In genomic region chr19:35164727-35165126, GRCm38 (mm10) we compare ENCODE assay signal across 28 mouse cellular contexts.
DNase-seq lines count a peak whose midpoint lies in the region; ATAC-seq and TF ChIP-seq lines count a peak whose summit lies in the region.
"Had no signal": no experiment of that assay in that cellular context is flagged by ENCODE, and none has a peak within 500 bp of the region (broad histone marks: within the 10 kb centered on the region; RNA-seq: fewer than 3 reads in every experiment).

No protein-coding gene starts in this region.

- H3K9me3 ChIP-seq in MEL (replicated peaks; ENCODE audit: insufficient read depth, low read length) = no peaks in the 10 kb centered on the region
- no peaks in the 10 kb centered on the region for H3K9me3 ChIP-seq in liver, embryonic 14.5 days (ENCODE audit: control insufficient read depth, low read length)
- H3K9me3 ChIP-seq in limb, embryonic 10.5 days (replicated peaks) = no peaks in the 10 kb centered on the region
- H3K9me3 ChIP-seq: forebrain, embryonic 10.5 days; heart, embryonic 12.5 days; heart, embryonic 15.5 days; hindbrain, embryonic 10.5 days; hindbrain, embryonic 13.5 days had no signal

- peak; percentile 77 for DNase-seq in MEL (ENCODE audit: low read depth, low spot score)
- DNase-seq in c-Kit-positive CD71-positive TER-119-negative erythroid progenitor cells, embryonic 14.5 days (ENCODE audit: low read depth) = peak; percentile 35
- peak in 1 of 3 experiments; percentile 13 for DNase-seq in liver, embryonic 14.5 days (ENCODE audit: low read depth in 3 of 3, low spot score in 3 of 3)
- no peak for DNase-seq in left cerebral cortex, adult 9 months (ENCODE audit: low spot score in 2 of 2)
- DNase-seq in limb, embryonic 10.5 days (ENCODE audit: low spot score) = no peak
- DNase-seq in layer of hippocampus, postnatal 14 days (ENCODE audit: low spot score in 2 of 2) = no peak
- DNase-seq: adrenal gland, adult 2 months; adrenal gland, postnatal 14 days; cerebellum, adult 11-12 months; cerebellum, adult 8-10 months; cerebellum, postnatal 10 days; cerebellum, postnatal 36 days; embryo, embryonic 11 days; forebrain, postnatal 0 days; gastrocnemius, adult 2 months; gastrocnemius, postnatal 14 days; heart, adult 11 months; heart, postnatal 10 days; heart, postnatal 36 days had no signal

- no peaks in the 10 kb centered on the region for H3K27me3 ChIP-seq in MEL (ENCODE audit: control insufficient read depth in 1 of 2, insufficient read depth in 2 of 2, low read length in 2 of 2)
- H3K27me3 ChIP-seq in liver, embryonic 14.5 days (ENCODE audit: control insufficient read depth, insufficient read depth, low read length) = no peaks in the 10 kb centered on the region
- H3K27me3 ChIP-seq in limb, embryonic 10.5 days (ENCODE audit: low read depth, poor library complexity, severe bottlenecking) = no peaks in the 10 kb centered on the region
- H3K27me3 ChIP-seq: heart, embryonic 12.5 days; heart, embryonic 15.5 days; hindbrain, embryonic 13.5 days had no signal

- H3K79me2 ChIP-seq in MEL (ENCODE audit: control insufficient read depth, insufficient read depth, low read length, poor library complexity) = no peaks in the 10 kb centered on the region

- TF ChIP-seq POLR2A in MEL (IDR thresholded peaks at IDR 0.05; ENCODE audit: control insufficient read depth in 1 of 2, insufficient read depth in 1 of 2, low read depth in 1 of 2, low read length in 2 of 2, poor library complexity in 1 of 2) = no peak

- WGBS in liver, embryonic 14.5 days (ENCODE audit: insufficient replicate concordance) = 16% methylated on average over 2 of the region's 2 CpGs
- WGBS in limb, embryonic 10.5 days = 95% methylated on average over 2 of the region's 2 CpGs

- no peak for TF ChIP-seq CTCF in MEL (IDR thresholded peaks at IDR 0.05 in 2 of 3, conservative IDR thresholded peaks at IDR 0.05 in 1 of 3; ENCODE audit: control insufficient read depth in 1 of 3, insufficient read depth in 1 of 3, low read depth in 2 of 3, low read length in 3 of 3, poor library complexity in 1 of 3, severe bottlenecking in 1 of 3)
- no peak for TF ChIP-seq CTCF in liver, embryonic 14.5 days (IDR thresholded peaks at IDR 0.05; ENCODE audit: low read depth)

- peak; percentile 97 to 99 for TF ChIP-seq EP300 in MEL (IDR thresholded peaks at IDR 0.05; ENCODE audit: low read depth in 1 of 2, low read length in 2 of 2)
- TF ChIP-seq EP300 in liver, embryonic 14.5 days (IDR thresholded peaks at IDR 0.05; ENCODE audit: low read depth) = peak; percentile 39; the same call in 1 of the 2 replicates

- peaks cover 0 to 44% of the 10 kb centered on the region in 2 experiments; a peak in 2 of 4 replicates for H3K36me3 ChIP-seq in MEL (ENCODE audit: control insufficient read depth in 1 of 2, insufficient read depth in 2 of 2, low read length in 2 of 2)
- no peaks in the 10 kb centered on the region for H3K36me3 ChIP-seq in liver, embryonic 14.5 days (replicated peaks; ENCODE audit: control insufficient read depth, insufficient read depth, low read depth)
- H3K36me3 ChIP-seq in limb, embryonic 10.5 days = no peaks in the 10 kb centered on the region
- H3K36me3 ChIP-seq: forebrain, embryonic 10.5 days; heart, embryonic 12.5 days; heart, embryonic 15.5 days; hindbrain, embryonic 10.5 days; hindbrain, embryonic 13.5 days had no signal

- no peak overlapping the region for H3K4me3 ChIP-seq in MEL (ENCODE audit: control insufficient read depth in 1 of 2, insufficient read depth in 1 of 2, low read depth in 2 of 2, low read length in 2 of 2)
- H3K4me3 ChIP-seq in liver, embryonic 14.5 days (ENCODE audit: insufficient read depth in 1 of 2, low read depth in 2 of 2, low read length in 2 of 2) = no peak overlapping the region
- H3K4me3 ChIP-seq in limb, embryonic 10.5 days = no peak overlapping the region
- H3K4me3 ChIP-seq: forebrain, embryonic 10.5 days; gastrocnemius, adult 2 months; heart, embryonic 12.5 days; heart, embryonic 15.5 days; hindbrain, embryonic 10.5 days; hindbrain, embryonic 13.5 days had no signal

- peak; percentile 58; the same call in 1 of the 2 replicates for ATAC-seq in liver, embryonic 14.5 days (ENCODE audit: insufficient read depth)
- peak; percentile 48 for ATAC-seq in megakaryocyte progenitor cell, adult 5-6 weeks (replicated peaks; ENCODE audit: poor library complexity)
- ATAC-seq: CD4-positive, CD25-positive, alpha-beta regulatory T cell, adult 4 months; forebrain, embryonic 14.5 days; forebrain, postnatal 0 days; hindbrain, embryonic 16.5 days had no signal

- H3K27ac ChIP-seq in MEL (ENCODE audit: control insufficient read depth, low read depth, low read length) = no peak overlapping the region
- no peak overlapping the region for H3K27ac ChIP-seq in liver, embryonic 14.5 days
- no peak overlapping the region for H3K27ac ChIP-seq in limb, embryonic 10.5 days
- H3K27ac ChIP-seq: forebrain, embryonic 10.5 days; gastrocnemius, adult 2 months; heart, embryonic 15.5 days; hindbrain, embryonic 10.5 days; hindbrain, embryonic 13.5 days had no signal

- H3K4me2 ChIP-seq in liver, embryonic 14.5 days (ENCODE audit: low read depth) = no peak overlapping the region
- H3K4me2 ChIP-seq: heart, embryonic 12.5 days; heart, embryonic 15.5 days; hindbrain, embryonic 13.5 days had no signal

- no peak for TF ChIP-seq RAD21 in MEL (IDR thresholded peaks at IDR 0.05; ENCODE audit: low read depth, low read length)

- peaks cover 0 to 18% of the 10 kb centered on the region in 2 experiments; a peak in 3 of 4 replicates for H3K4me1 ChIP-seq in MEL (ENCODE audit: control insufficient read depth in 1 of 2, insufficient read depth in 2 of 2, low read length in 2 of 2)
- H3K4me1 ChIP-seq in liver, embryonic 14.5 days (replicated peaks; ENCODE audit: control insufficient read depth in 2 of 2, insufficient read depth in 2 of 2, low read length in 1 of 2) = peaks cover 0 to 7% of the 10 kb centered on the region in 2 experiments; a peak in 2 of 4 replicates
- no peaks in the 10 kb centered on the region for H3K4me1 ChIP-seq in limb, embryonic 10.5 days
- H3K4me1 ChIP-seq: forebrain, embryonic 10.5 days; heart, embryonic 12.5 days; heart, embryonic 15.5 days; hindbrain, embryonic 10.5 days; hindbrain, embryonic 13.5 days had no signal

- no peak overlapping the region; the same call in 1 of the 2 replicates for H3K9ac ChIP-seq in MEL (ENCODE audit: control insufficient read depth, low read depth, low read length, poor library complexity, severe bottlenecking)
- no peak overlapping the region for H3K9ac ChIP-seq in liver, embryonic 14.5 days (replicated peaks)
- H3K9ac ChIP-seq: forebrain, postnatal 0 days; heart, embryonic 12.5 days; heart, embryonic 15.5 days; hindbrain, embryonic 13.5 days had no signal

TF ChIP-seq in MEL, 35 proteins besides CTCF, POLR2A, EP300 and RAD21:
- TF ChIP-seq SIN3A (IDR thresholded peaks at IDR 0.05; ENCODE audit: low read length) (peak; percentile 85), ZMIZ1 (IDR thresholded peaks at IDR 0.05; ENCODE audit: low read depth, low read length) (no peak), ELF1 (IDR thresholded peaks at IDR 0.05; ENCODE audit: low read depth, low read length) (no peak), RCOR1 (IDR thresholded peaks at IDR 0.05; ENCODE audit: low read depth, low read length) (0 out of 2 replicates have a peak, but pooled peaks have one; percentile 12), HCFC1 (IDR thresholded peaks at IDR 0.05; ENCODE audit: low read depth, low read length) (no peak), ETS1 (IDR thresholded peaks at IDR 0.05; ENCODE audit: low read depth, low read length) (peak; percentile 92), GATA1 (IDR thresholded peaks at IDR 0.05; ENCODE audit: low read depth, low read length) (peak; percentile 98), JUND (IDR thresholded peaks at IDR 0.05; ENCODE audit: low read depth, low read length) (no peak; the same call in 1 of the 2 replicates), TCF12 (IDR thresholded peaks at IDR 0.05; ENCODE audit: low read depth, low read length) (peak; percentile 91), UBTF (IDR thresholded peaks at IDR 0.05; ENCODE audit: borderline replicate concordance, insufficient read depth, low read depth, low read length) (no peak), MYB (IDR thresholded peaks at IDR 0.05; ENCODE audit: low read depth, low read length) (no peak), MAX (IDR thresholded peaks at IDR 0.05; ENCODE audit: low read length) (no peak), ZKSCAN1 (IDR thresholded peaks at IDR 0.05; ENCODE audit: low read depth, low read length) (no peak), USF2 (IDR thresholded peaks at IDR 0.05; ENCODE audit: borderline replicate concordance in 1 of 2, insufficient read depth in 1 of 2, low read depth in 1 of 2, low read length in 2 of 2) (no peak), TAL1 (IDR thresholded peaks at IDR 0.05; ENCODE audit: low read length) (peak; percentile 95)
TF ChIP-seq in MEL: peak in this region for 6.

Comparison
In these comparisons a context has a peak if more than half of its experiments do, and no peak if none do; other contexts are left out.
1. DNase-seq: peak in MEL (single experiment) and c-Kit-positive CD71-positive TER-119-negative erythroid progenitor cells, embryonic 14.5 days (single experiment); none in left cerebral cortex, adult 9 months (0 of 2), limb, embryonic 10.5 days (single experiment) and layer of hippocampus, postnatal 14 days (0 of 2).